Mouse (Mus musculus): ENCODE measurements around the gene Cfl1.

Gene Cfl1

GRCm38 (mm10) chr19:5529325-5530137, 39.3 kb downstream of the Cfl1 start:
- DNase-seq (ENCODE audit: low read depth, low spot score), result peak; percentile 24

GRCm38 (mm10) chr19:5530138-5530524, 39.9 kb downstream of the Cfl1 start:
- no peak for DNase-seq (ENCODE audit: low read depth, low spot score)

GRCm38 (mm10) chr19:5532520-5532919, 42.3 kb downstream of the Cfl1 start:
- DNase-seq (ENCODE audit: low read depth, low spot score), result no peak

- no peak for DNase-seq (ENCODE audit: low read depth, low spot score)
Observed at GRCm38 (mm10) chr19:5538786-5539185, 48.5 kb downstream of the Cfl1 start.

- DNase-seq (ENCODE audit: low read depth, low spot score), result no peak
Observed at GRCm38 (mm10) chr19:5543362-5543761, 53.1 kb downstream of the Cfl1 start.

- DNase-seq (ENCODE audit: low read depth, low spot score), result no peak
Observed at GRCm38 (mm10) chr19:5544031-5544430, 53.8 kb downstream of the Cfl1 start.

All from brain, embryonic 18.5 days (tissue).